Mouse (Mus musculus) thymus, postnatal 14 days (tissue): ENCODE measurements around the gene Parp2.
A peak's percentile ranks its signal among the peaks of the same experiment; 100 is the strongest.
"Not testable (repeated sequence)": the region's sequence is repeated elsewhere in the genome, so short reads cannot be mapped to it uniquely, and the experiment has no call there.

Experiments
- DNase-seq: peaks from one replicate; pipeline ENCODE4 v3.0.0; 2021

Gene Parp2

GRCm38 (mm10) chr14:50807487-50808072 lies at the start of gene Parp2, which contains the start of gene Ccnb1ip1:
Gene Parp2 (plus strand): TSS chr14:50807841.
Gene Ccnb1ip1 (minus strand): TSS chr14:50807732.
- peak; percentile 96 for DNase-seq

GRCm38 (mm10) chr14:50758416-50759085 lies 49.1 kb upstream of the Parp2 start:
- no peak for DNase-seq

GRCm38 (mm10) chr14:50765736-50766135 lies 41.9 kb upstream of the Parp2 start:
- no peak for DNase-seq

GRCm38 (mm10) chr14:50771342-50771741 lies 36.3 kb upstream of the Parp2 start:
- peak; percentile 20 for DNase-seq

- DNase-seq: no peak
Observed at GRCm38 (mm10) chr14:50782166-50782565, 25.5 kb upstream of the Parp2 start.

GRCm38 (mm10) chr14:50784391-50785250 lies 23.0 kb upstream of the Parp2 start:
- DNase-seq: peak; percentile 35

- peak; percentile 92 for DNase-seq
Observed at GRCm38 (mm10) chr14:50785251-50785637, 22.4 kb upstream of the Parp2 start, which contains the start of gene Ttc5. Gene Ttc5 (minus strand): TSS chr14:50785519.

- no peak for DNase-seq
Observed at GRCm38 (mm10) chr14:50788157-50788556, 19.5 kb upstream of the Parp2 start.

- DNase-seq: no peak
Observed at GRCm38 (mm10) chr14:50795261-50795935, 12.2 kb upstream of the Parp2 start.

- no peak for DNase-seq
Observed at GRCm38 (mm10) chr14:50795965-50796364, 11.7 kb upstream of the Parp2 start.

- no peak for DNase-seq
Observed at GRCm38 (mm10) chr14:50796464-50796863, 11.2 kb upstream of the Parp2 start.

- peak; percentile 46 for DNase-seq
Observed at GRCm38 (mm10) chr14:50798512-50798911, 9.1 kb upstream of the Parp2 start.

GRCm38 (mm10) chr14:50799502-50800259 lies 8.0 kb upstream of the Parp2 start:
- DNase-seq: peak; percentile 44

- DNase-seq: no peak
Observed at GRCm38 (mm10) chr14:50802441-50802840, 5.2 kb upstream of the Parp2 start.

GRCm38 (mm10) chr14:50802843-50803562 lies 4.6 kb upstream of the Parp2 start:
- peak; percentile 17 for DNase-seq

GRCm38 (mm10) chr14:50804683-50805082 lies 3.0 kb upstream of the Parp2 start:
- no peak for DNase-seq

GRCm38 (mm10) chr14:50806469-50806868 lies 1.2 kb upstream of the Parp2 start:
- DNase-seq: not testable (repeated sequence)

- DNase-seq: no peak
Observed at GRCm38 (mm10) chr14:50813060-50813459, 5.4 kb downstream of the Parp2 start.

GRCm38 (mm10) chr14:50823240-50823639 lies 15.6 kb downstream of the Parp2 start:
- DNase-seq: no peak

- no peak for DNase-seq
Observed at GRCm38 (mm10) chr14:50824219-50824618, 16.6 kb downstream of the Parp2 start.

GRCm38 (mm10) chr14:50826579-50826978 lies 18.9 kb downstream of the Parp2 start:
- DNase-seq: no peak
